8 mouse cellular contexts compared by ENCODE assay signal in genomic region chr17:65782551-65783141, GRCm38 (mm10). TPM values are rescaled to one million over a fixed set of nuclear protein-coding genes. Genes with fewer than 3 reads are reported as not detected.
A peak's percentile ranks its signal among the peaks of the same experiment; 100 is the strongest.
DNase-seq lines count a peak whose midpoint lies in the region; ATAC-seq lines count a peak whose summit lies in the region.

Gene Ppp4r1, plus strand, starts transcription at chr17:65782573.

- WGBS in embryonic facial prominence, embryonic 14.5 days, result 0% methylated on average over 24 of the region's 81 CpGs

- H3K4me2 ChIP-seq in embryonic facial prominence, embryonic 14.5 days (ENCODE audit: low read depth, low read length), result peak within 1 kb of the TSS; percentile 76

- DNase-seq in 3T3-L1 (ENCODE audit: low read depth, low spot score), result peak; percentile 83
- peak; percentile 87 to 90 for DNase-seq in adrenal gland, postnatal 36 days
- DNase-seq in embryonic facial prominence, embryonic 14.5 days (ENCODE audit: low spot score), result peak; percentile 90
- peak; percentile 81 for DNase-seq in heart, adult 8-10 months (ENCODE audit: low spot score)
- peak; percentile 87 for DNase-seq in kidney, adult 9 months
- peak; percentile 81 for DNase-seq in liver
- DNase-seq in spleen, postnatal 36 days (ENCODE audit: low spot score in 2 of 2), result peak; percentile 80 to 81

- ATAC-seq in embryonic facial prominence, embryonic 14.5 days (ENCODE audit: low read depth), result peak; percentile 89
- no peak; the same call in 1 of the 2 replicates for ATAC-seq in monocyte, adult 5-6 weeks (replicated peaks; ENCODE audit: insufficient number of reproducible peaks, low FRiP score, low TSS enrichment, poor library complexity, severe bottlenecking)

- H3K27ac ChIP-seq in embryonic facial prominence, embryonic 14.5 days (replicated peaks; ENCODE audit: low read depth, low read length), result peak within 1 kb of the TSS; percentile 99

- H3K4me1 ChIP-seq in embryonic facial prominence, embryonic 14.5 days (ENCODE audit: control insufficient read depth, insufficient read depth, low read length), result peaks cover 7% of the 10 kb centered on the region

- H3K9me3 ChIP-seq in embryonic facial prominence, embryonic 14.5 days (ENCODE audit: control insufficient read depth, low read length), result no peaks in the 10 kb centered on the region

- peak within 1 kb of the TSS; percentile 96 for H3K4me3 ChIP-seq in embryonic facial prominence, embryonic 14.5 days (ENCODE audit: low read depth, low read length)

- H3K27me3 ChIP-seq in embryonic facial prominence, embryonic 14.5 days (replicated peaks; ENCODE audit: control insufficient read depth, insufficient read depth, low read length), result no peaks in the 10 kb centered on the region

- H3K36me3 ChIP-seq in embryonic facial prominence, embryonic 14.5 days (ENCODE audit: control insufficient read depth, insufficient read depth, low read length), result peaks cover 20% of the 10 kb centered on the region; the same call in 1 of the 2 replicates

- peak within 1 kb of the TSS; percentile 99 for H3K9ac ChIP-seq in embryonic facial prominence, embryonic 14.5 days (ENCODE audit: low read depth, low read length)

RNA-seq across cellular contexts. Expression of gene Ppp4r1, which starts in this region (rescaled TPM):
- total RNA-seq in adrenal gland, postnatal 36 days (2021), result 10 to 100 TPM; 67.6 to 72.7 TPM
- 39.5 and 43.3 TPM in 2 replicates for polyA plus RNA-seq in embryonic facial prominence, embryonic 14.5 days (2014; fragmentation: Nextera tagmentation; extraction: Ambion mirVana)
- total RNA-seq in heart, adult 8-10 months (2022), result 10 to 100 TPM; 33.2 to 39.5 (median 37.6) TPM
- 81.9 to 108 TPM (median 105 TPM) in 3 replicates for total RNA-seq in monocyte, adult 5-6 weeks (2017)
